Mouse (Mus musculus): ENCODE results near the gene Commd2. TPM values are rescaled to one million over a fixed set of nuclear protein-coding genes. Genes with fewer than 3 reads are reported as not detected.

Commd2 gene
- polyA plus RNA-seq, 1 experiment from 2014 or later = 87.3 TPM

- no peaks in the 10 kb centered on the region for H3K27me3 ChIP-seq
- H3K4me3 ChIP-seq (replicated peaks) = no peak overlapping the region
- H3K27ac ChIP-seq = no peak overlapping the region
- no peaks in the 10 kb centered on the region for H3K4me1 ChIP-seq (replicated peaks)
- 90% methylated on average over 4 of the region's 4 CpGs for WGBS
- ATAC-seq (ENCODE audit: insufficient number of reproducible peaks, insufficient read depth, low FRiP score, low TSS enrichment, low read depth) = no peak
- no peak overlapping the region for H3K4me2 ChIP-seq
- no peaks in the 10 kb centered on the region for H3K36me3 ChIP-seq
- no peak overlapping the region for H3K9ac ChIP-seq (replicated peaks)
- no peaks in the 10 kb centered on the region for H3K9me3 ChIP-seq
Measured at GRCm38 (mm10) chr3:57615652-57616051, 35.9 kb downstream of the Commd2 start.

GRCm38 (mm10) chr3:57612430-57612997 lies 39.0 kb downstream of the Commd2 start:
- ATAC-seq (ENCODE audit: insufficient number of reproducible peaks, insufficient read depth, low FRiP score, low TSS enrichment, low read depth) = no peak
- WGBS = 82% methylated on average over 3 of the region's 3 CpGs
- H3K9me3 ChIP-seq = no peaks in the 10 kb centered on the region

GRCm38 (mm10) chr3:57611776-57612175 lies 39.7 kb downstream of the Commd2 start:
- H3K9ac ChIP-seq (replicated peaks) = no peak overlapping the region
- H3K4me1 ChIP-seq (replicated peaks) = no peaks in the 10 kb centered on the region
- H3K27me3 ChIP-seq = no peaks in the 10 kb centered on the region
- no peaks in the 10 kb centered on the region for H3K36me3 ChIP-seq
- H3K27ac ChIP-seq = no peak overlapping the region
- no peak overlapping the region for H3K4me2 ChIP-seq
- 49% methylated on average over 7 of the region's 7 CpGs for WGBS
- no peaks in the 10 kb centered on the region for H3K9me3 ChIP-seq
- ATAC-seq (ENCODE audit: insufficient number of reproducible peaks, insufficient read depth, low FRiP score, low TSS enrichment, low read depth) = no peak
- H3K4me3 ChIP-seq (replicated peaks) = no peak overlapping the region

More at GRCm38 (mm10) chr3:57612430-57612997, 39.0 kb downstream of the Commd2 start:
- Histone ChIP-seq H3K4me2 (no peak overlapping the region), H3K36me3 (no peaks in the 10 kb centered on the region), H3K27ac (no peak overlapping the region), H3K4me3 (replicated peaks) (no peak overlapping the region), H3K4me1 (replicated peaks) (no peaks in the 10 kb centered on the region), H3K9ac (replicated peaks) (no peak overlapping the region), H3K27me3 (no peaks in the 10 kb centered on the region)

GRCm38 (mm10) chr3:57604618-57605015 lies 46.9 kb downstream of the Commd2 start:
- no peak for ATAC-seq (ENCODE audit: insufficient number of reproducible peaks, insufficient read depth, low FRiP score, low TSS enrichment, low read depth)
- Histone ChIP-seq H3K9me3 (no peaks in the 10 kb centered on the region), H3K27me3 (no peaks in the 10 kb centered on the region), H3K9ac (replicated peaks) (no peak overlapping the region), H3K4me1 (replicated peaks) (no peaks in the 10 kb centered on the region), H3K4me2 (no peak overlapping the region), H3K27ac (no peak overlapping the region), H3K36me3 (no peaks in the 10 kb centered on the region), H3K4me3 (replicated peaks) (no peak overlapping the region)
- 25% methylated on average over 1 of the region's 1 CpGs for WGBS

- no peaks in the 10 kb centered on the region for H3K27me3 ChIP-seq
- H3K4me3 ChIP-seq (replicated peaks) = no peak overlapping the region
- H3K4me2 ChIP-seq = no peak overlapping the region
- H3K36me3 ChIP-seq = no peaks in the 10 kb centered on the region
- H3K9me3 ChIP-seq = no peaks in the 10 kb centered on the region
- WGBS = 66% methylated on average over 5 of the region's 5 CpGs
- no peak overlapping the region for H3K27ac ChIP-seq
- H3K9ac ChIP-seq (replicated peaks) = no peak overlapping the region
- H3K4me1 ChIP-seq (replicated peaks) = no peaks in the 10 kb centered on the region
- no peak for ATAC-seq (ENCODE audit: insufficient number of reproducible peaks, insufficient read depth, low FRiP score, low TSS enrichment, low read depth)
Measured at GRCm38 (mm10) chr3:57603891-57604617, 47.5 kb downstream of the Commd2 start.

GRCm38 (mm10) chr3:57602610-57603009 lies 48.9 kb downstream of the Commd2 start:
- ATAC-seq (ENCODE audit: insufficient number of reproducible peaks, insufficient read depth, low FRiP score, low TSS enrichment, low read depth) = no peak
- Histone ChIP-seq H3K27ac (no peak overlapping the region), H3K9me3 (no peaks in the 10 kb centered on the region), H3K4me2 (no peak overlapping the region), H3K9ac (replicated peaks) (no peak overlapping the region), H3K27me3 (no peaks in the 10 kb centered on the region), H3K36me3 (no peaks in the 10 kb centered on the region), H3K4me1 (replicated peaks) (no peaks in the 10 kb centered on the region), H3K4me3 (replicated peaks) (no peak overlapping the region)
- 83% methylated on average over 4 of the region's 4 CpGs for WGBS

GRCm38 (mm10) chr3:57596566-57596965 lies 54.9 kb downstream of the Commd2 start:
- H3K9ac ChIP-seq (replicated peaks) = no peak overlapping the region
- no peaks in the 10 kb centered on the region for H3K27me3 ChIP-seq
- ATAC-seq (ENCODE audit: insufficient number of reproducible peaks, insufficient read depth, low FRiP score, low TSS enrichment, low read depth) = no peak
- H3K36me3 ChIP-seq = no peaks in the 10 kb centered on the region
- H3K27ac ChIP-seq = no peak overlapping the region
- no peaks in the 10 kb centered on the region for H3K9me3 ChIP-seq
- no peaks in the 10 kb centered on the region for H3K4me1 ChIP-seq (replicated peaks)
- H3K4me3 ChIP-seq (replicated peaks) = no peak overlapping the region
- WGBS = 73% methylated on average over 7 of the region's 7 CpGs
- H3K4me2 ChIP-seq = no peak overlapping the region

- Histone ChIP-seq H3K27me3 (no peaks in the 10 kb centered on the region), H3K27ac (no peak overlapping the region), H3K9me3 (no peaks in the 10 kb centered on the region), H3K4me3 (replicated peaks) (no peak overlapping the region), H3K36me3 (no peaks in the 10 kb centered on the region), H3K9ac (replicated peaks) (no peak overlapping the region), H3K4me1 (replicated peaks) (no peaks in the 10 kb centered on the region), H3K4me2 (no peak overlapping the region)
- no peak for ATAC-seq (ENCODE audit: insufficient number of reproducible peaks, insufficient read depth, low FRiP score, low TSS enrichment, low read depth)
Measured at GRCm38 (mm10) chr3:57595506-57595905, 56.0 kb downstream of the Commd2 start.

Small RNA genes lying within 50 kb of the gene (microRNA-seq; reads per million reads assigned to microRNA genes)
- not detected for gene Mir6377

Other genes with a start within 250 kb of the Commd2 start
- gene Tm4sf4, start 226.4 kb downstream of the Commd2 start, polyA plus RNA-seq (2016; fragmentation: Nextera tagmentation; extraction: Ambion mirVana) = 0.18 TPM in 1 of 2 replicates, not detected in the other
- 13.8 and 14.0 TPM in 2 replicates for gene Wwtr1, start 75.8 kb downstream of the Commd2 start, polyA plus RNA-seq (2016; fragmentation: Nextera tagmentation; extraction: Ambion mirVana)
- gene Ankub1, start 41.1 kb upstream of the Commd2 start, polyA plus RNA-seq (2016; fragmentation: Nextera tagmentation; extraction: Ambion mirVana) = 0.10 TPM in 1 of 2 replicates, not detected in the other
- 48.5 and 53.0 TPM in 2 replicates for gene Rnf13, start 84.3 kb upstream of the Commd2 start, polyA plus RNA-seq (2016; fragmentation: Nextera tagmentation; extraction: Ambion mirVana)
- gene Pfn2, start 196.4 kb upstream of the Commd2 start, polyA plus RNA-seq (2016; fragmentation: Nextera tagmentation; extraction: Ambion mirVana) = 139 and 142 TPM in 2 replicates